Mouse (Mus musculus) kidney, embryonic 14.5 days (tissue): ENCODE data around the gene Ankdd1a. TPM values are rescaled to one million over a fixed set of nuclear protein-coding genes. Genes with fewer than 3 reads are reported as not detected.
A peak's percentile ranks its signal among the peaks of the same experiment; 100 is the strongest.

Experiments
- ATAC-seq: fragments of 200-750 bp; cut with Nextera tagmentation; 2 replicates; pipeline ENCODE4 v1.8.0; 2017; ENCODE audit warnings: moderate number of reproducible peaks, mild to moderate bottlenecking, moderate TSS enrichment, moderate library complexity; ENCODE audit not compliant: low FRiP score, low TSS enrichment
- H3K27ac ChIP-seq: fragments of 300-500 bp; sonication (generic); 2 replicates; pipeline ENCODE4 v1.5.1; 2014; ENCODE audit warnings: low read depth, mild to moderate bottlenecking, low read length, moderate library complexity, mixed read lengths
- H3K27me3 ChIP-seq: fragments of 300-500 bp; sonication (generic); 2 replicates; pipeline ENCODE4 v1.6.1; 2014; ENCODE audit warnings: mild to moderate bottlenecking, low read length; ENCODE audit not compliant: control insufficient read depth, insufficient read depth
- H3K36me3 ChIP-seq: fragments of 300-500 bp; sonication (generic); 2 replicates; pipeline ENCODE4 v1.6.1; 2014; ENCODE audit warnings: low read length, mixed read lengths; ENCODE audit not compliant: control insufficient read depth, insufficient read depth
- H3K4me1 ChIP-seq: fragments of 300-500 bp; sonication (generic); 2 replicates; pipeline ENCODE4 v1.6.1; 2014; ENCODE audit warnings: low read length, mixed read lengths; ENCODE audit not compliant: control insufficient read depth, insufficient read depth
- H3K4me2 ChIP-seq: fragments of 300-500 bp; sonication (generic); replicated peaks from 2 replicates; pipeline ENCODE4 v1.6.1; 2014; ENCODE audit warnings: low read depth, mild to moderate bottlenecking, low read length
- H3K4me3 ChIP-seq: fragments of 300-500 bp; sonication (generic); 2 replicates; pipeline ENCODE4 v1.5.1; 2014; ENCODE audit warnings: mild to moderate bottlenecking, low read length
- H3K9ac ChIP-seq: fragments of 300-500 bp; sonication (generic); 2 replicates; pipeline ENCODE4 v1.6.1; 2014; ENCODE audit warnings: low read depth, mild to moderate bottlenecking, low read length, moderate library complexity
- H3K9me3 ChIP-seq: fragments of 300-500 bp; sonication (generic); 2 replicates; pipeline ENCODE4 v1.6.1; 2016; ENCODE audit warnings: low read length; ENCODE audit not compliant: control insufficient read depth
- WGBS: fragments of 180-500 bp; shearing (Covaris S2); extraction: QIAGEN DNeasy Blood & Tissue Kit; methylation state at CpG from one replicate; pipeline ENCODE4 v1.1.7; 2014; 5-methylcytosine and 5-hydroxymethylcytosine counted together
- polyA plus RNA-seq: library from polyadenylated mRNA; unstranded; fragments of >200 nt; fragmentation: Nextera tagmentation; extraction: Ambion mirVana; gene quantifications from 2 replicates; pipeline ENCODE4 v1.2.1, GENCODE M21; 2014

The Ankdd1a gene
- polyA plus RNA-seq, 1 experiment from 2014 or later = not detected

DNA sequence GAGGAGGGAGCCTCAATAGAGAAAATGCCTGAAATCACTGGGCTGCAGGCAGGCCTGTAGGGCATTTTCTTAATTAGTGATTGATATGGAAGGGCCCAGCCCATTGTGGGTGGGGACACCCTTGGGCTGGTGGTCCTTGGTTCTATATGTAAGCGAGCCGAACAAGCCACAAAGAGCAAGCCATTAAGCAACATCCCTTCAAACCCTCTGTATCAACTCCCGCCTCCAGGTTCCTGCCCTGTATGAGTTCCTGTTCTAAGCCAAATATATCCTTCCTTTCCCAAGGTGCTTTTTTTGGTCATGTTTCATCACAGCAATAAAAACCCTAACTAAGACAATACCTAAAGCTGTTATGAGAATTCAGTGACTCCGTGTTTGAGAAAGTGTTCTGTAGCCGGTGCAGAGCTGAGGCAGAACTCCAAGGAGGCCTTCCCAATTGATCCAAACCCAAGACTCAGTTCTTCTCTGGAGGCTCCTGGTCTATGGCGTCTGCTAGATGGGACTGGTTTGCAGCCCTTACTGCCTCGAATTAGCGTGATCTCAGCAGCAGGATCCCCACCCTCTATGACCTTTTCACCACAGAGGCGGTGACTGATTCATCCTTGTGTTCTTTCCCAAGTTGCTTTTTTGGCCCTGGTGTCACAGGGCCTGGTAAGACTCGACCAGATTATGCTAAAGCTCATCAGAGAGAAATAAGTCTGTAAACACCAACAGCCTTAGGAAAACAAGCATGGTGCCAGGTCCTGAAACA lies 5.6 kb upstream of the Ankdd1a start:
- H3K4me1 ChIP-seq = no peaks in the 10 kb centered on the region
- 84% methylated on average over 10 of the region's 10 CpGs for WGBS
- H3K36me3 ChIP-seq = no peaks in the 10 kb centered on the region
- no peaks in the 10 kb centered on the region for H3K9me3 ChIP-seq
- H3K27ac ChIP-seq = no peak overlapping the region
- no peak overlapping the region for H3K9ac ChIP-seq
- no peak overlapping the region for H3K4me2 ChIP-seq
- no peak for ATAC-seq
- H3K27me3 ChIP-seq = no peaks in the 10 kb centered on the region
- H3K4me3 ChIP-seq = no peak overlapping the region

DNA sequence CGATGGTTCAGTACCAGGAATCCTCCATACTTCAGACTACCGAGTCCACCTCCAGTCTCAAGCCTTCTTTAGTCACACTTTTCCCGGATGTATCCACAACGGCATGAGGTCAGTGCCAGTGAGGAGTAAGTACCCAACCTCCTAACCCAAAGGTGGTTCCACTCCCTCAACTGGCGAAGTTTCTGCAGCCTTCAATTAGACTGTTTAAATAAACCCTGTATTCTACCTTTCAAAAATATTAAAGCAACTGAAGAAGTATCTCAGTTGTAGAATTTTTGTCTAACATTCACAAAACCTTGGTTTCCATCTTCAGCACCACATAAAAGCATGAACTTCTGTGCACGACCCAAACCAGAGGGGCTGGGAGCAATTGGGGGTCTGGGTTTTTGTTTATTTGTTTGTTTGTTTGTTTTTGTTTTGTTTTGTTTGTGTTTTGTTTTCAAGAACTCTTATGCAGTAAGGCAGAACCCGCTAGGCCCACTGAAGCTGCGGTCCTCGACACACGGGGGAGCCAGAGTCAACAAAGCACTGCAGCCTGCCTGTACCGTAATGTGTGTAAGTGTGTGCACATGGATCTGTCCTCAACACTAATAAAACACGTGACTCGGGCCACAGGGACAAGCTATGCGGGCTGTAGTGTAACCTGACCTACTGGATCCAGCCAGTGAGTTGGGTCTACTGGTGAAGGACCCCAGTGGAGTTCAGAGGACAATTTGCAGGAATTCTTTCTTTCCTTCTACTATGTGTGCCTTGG lies 3.8 kb upstream of the Ankdd1a start:
- H3K36me3 ChIP-seq = no peaks in the 10 kb centered on the region
- no peak overlapping the region for H3K27ac ChIP-seq
- no peak overlapping the region for H3K4me2 ChIP-seq
- no peaks in the 10 kb centered on the region for H3K4me1 ChIP-seq
- 25% methylated on average over 14 of the region's 14 CpGs for WGBS
- no peak overlapping the region for H3K4me3 ChIP-seq
- no peaks in the 10 kb centered on the region for H3K27me3 ChIP-seq
- H3K9me3 ChIP-seq = no peaks in the 10 kb centered on the region
- ATAC-seq = peak; percentile 83
- no peak overlapping the region for H3K9ac ChIP-seq

DNA sequence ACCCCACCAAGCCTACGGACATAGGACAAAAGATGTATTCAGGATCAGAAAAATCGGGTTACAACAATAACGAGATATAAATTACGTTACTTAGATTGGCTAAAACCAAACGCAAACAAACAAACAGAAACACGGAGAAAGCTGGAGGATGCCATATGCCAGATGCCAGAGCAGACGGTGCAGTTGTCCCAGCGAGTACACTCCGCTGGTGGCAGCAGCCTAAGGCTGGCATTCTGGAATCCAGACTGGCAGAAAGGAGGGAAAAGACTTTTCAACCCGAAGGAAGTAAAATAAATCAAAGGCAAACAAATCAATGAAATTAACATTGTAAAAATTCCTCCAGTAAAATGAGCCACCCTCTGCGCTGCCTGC lies 498 bp upstream of the Ankdd1a start:
- 11% methylated on average over 11 of the region's 11 CpGs for WGBS
- H3K4me1 ChIP-seq = no peaks in the 10 kb centered on the region
- no peaks in the 10 kb centered on the region for H3K36me3 ChIP-seq
- H3K27ac ChIP-seq = no peak overlapping the region
- H3K9me3 ChIP-seq = no peaks in the 10 kb centered on the region
- H3K27me3 ChIP-seq = no peaks in the 10 kb centered on the region
- H3K9ac ChIP-seq = no peak overlapping the region
- peak overlapping the region; percentile 22 for H3K4me3 ChIP-seq
- peak overlapping the region; percentile 50 for H3K4me2 ChIP-seq
- no peak for ATAC-seq

DNA sequence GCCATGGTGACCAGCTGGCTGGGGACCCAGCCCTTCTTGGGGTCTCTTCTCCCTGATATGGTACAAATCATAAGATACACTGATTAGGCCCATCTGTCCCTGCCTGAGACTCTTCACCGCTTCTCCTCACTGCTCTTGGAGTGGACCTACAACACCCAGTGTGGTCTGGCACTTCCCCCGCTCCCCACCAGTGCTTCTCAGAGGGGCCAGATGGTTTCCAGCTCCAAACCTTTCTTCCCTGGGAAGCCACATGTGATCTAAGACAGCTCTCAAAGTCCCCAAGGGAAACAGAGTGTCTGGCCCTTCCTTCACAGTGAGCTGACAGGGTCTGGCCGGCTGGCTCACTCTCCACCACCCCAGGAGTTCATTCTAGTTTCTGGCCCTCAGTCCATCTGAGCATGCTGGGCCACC lies 5.1 kb downstream of the Ankdd1a start:
- no peak overlapping the region for H3K4me2 ChIP-seq
- ATAC-seq = no peak
- WGBS = 56% methylated on average over 3 of the region's 3 CpGs

DNA sequence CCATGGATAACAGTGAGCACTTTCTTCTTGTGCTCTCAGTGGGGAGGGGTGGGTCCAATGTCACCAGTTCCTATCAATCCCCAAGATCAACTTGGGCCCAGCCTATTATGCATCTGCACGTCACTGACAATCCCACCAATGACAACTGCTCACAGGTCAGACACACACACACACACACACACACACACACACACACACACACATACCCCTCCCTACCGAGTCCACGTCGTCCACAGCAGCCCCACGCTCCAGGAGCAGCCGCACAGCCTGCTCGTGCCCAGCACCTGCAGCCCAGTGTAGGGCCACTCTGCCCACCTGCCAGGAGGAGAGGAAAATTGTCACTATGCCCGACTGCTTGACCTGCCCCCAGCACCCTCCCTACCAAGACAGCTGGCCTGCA lies 5.6 kb downstream of the Ankdd1a start:
- Histone ChIP-seq H3K4me2 (no peak overlapping the region), H3K9ac (no peak overlapping the region), H3K9me3 (no peaks in the 10 kb centered on the region), H3K4me3 (no peak overlapping the region), H3K36me3 (no peaks in the 10 kb centered on the region), H3K27ac (no peak overlapping the region), H3K27me3 (no peaks in the 10 kb centered on the region), H3K4me1 (no peaks in the 10 kb centered on the region)
- ATAC-seq = no peak
- WGBS = 74% methylated on average over 8 of the region's 8 CpGs

More for the DNA sequence above, 5.1 kb downstream of the Ankdd1a start:
- Histone ChIP-seq H3K4me3 (no peak overlapping the region), H3K4me1 (no peaks in the 10 kb centered on the region), H3K9ac (no peak overlapping the region), H3K36me3 (no peaks in the 10 kb centered on the region), H3K27me3 (no peaks in the 10 kb centered on the region), H3K9me3 (no peaks in the 10 kb centered on the region), H3K27ac (no peak overlapping the region)

DNA sequence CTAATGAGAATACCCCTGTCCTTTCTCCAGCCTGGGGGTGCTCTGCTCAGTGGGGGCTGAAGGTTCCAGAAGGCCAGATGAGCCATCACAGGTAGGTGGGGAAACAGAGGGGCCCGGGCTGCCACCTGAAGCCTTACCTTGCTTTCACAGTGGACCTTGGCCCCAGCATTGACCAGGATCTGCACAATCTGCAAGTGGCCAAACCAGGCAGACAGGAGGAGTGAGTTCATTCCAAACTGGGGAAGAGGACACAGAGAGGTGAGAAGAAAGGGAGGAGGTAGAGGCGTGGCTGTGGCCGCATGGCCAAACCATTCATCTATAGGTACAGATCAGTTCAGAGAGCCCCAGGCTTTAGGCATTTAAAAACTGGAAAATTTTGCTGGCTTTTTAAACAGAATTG lies 7.5 kb downstream of the Ankdd1a start:
- no peak for ATAC-seq

DNA sequence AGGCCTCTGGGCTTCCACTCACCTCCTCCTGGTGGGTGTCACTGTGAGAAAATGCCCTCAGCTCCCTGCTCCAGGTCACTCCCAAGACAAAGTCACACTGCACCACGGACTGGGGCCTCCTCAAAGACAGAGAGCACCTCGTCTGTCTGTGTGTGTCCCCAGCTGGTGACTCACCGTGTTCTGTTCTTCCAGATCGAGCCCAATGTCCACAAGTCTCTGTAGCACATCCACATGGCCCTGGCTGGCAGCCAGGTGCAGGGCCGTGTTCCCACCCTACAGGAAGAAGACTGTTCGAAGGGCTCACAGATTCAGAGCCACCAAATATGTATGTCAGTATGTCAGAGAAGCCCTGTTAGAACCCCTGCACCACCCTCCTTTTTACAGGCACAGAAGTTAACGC lies 11.5 kb downstream of the Ankdd1a start:
- 65% methylated on average over 7 of the region's 7 CpGs for WGBS
- H3K4me1 ChIP-seq = no peaks in the 10 kb centered on the region
- no peaks in the 10 kb centered on the region for H3K36me3 ChIP-seq
- H3K27me3 ChIP-seq = no peaks in the 10 kb centered on the region
- ATAC-seq = no peak
- no peak overlapping the region for H3K9ac ChIP-seq
- no peak overlapping the region for H3K4me3 ChIP-seq
- H3K9me3 ChIP-seq = no peaks in the 10 kb centered on the region
- no peak overlapping the region for H3K27ac ChIP-seq
- no peak overlapping the region for H3K4me2 ChIP-seq

More for the DNA sequence above, 7.5 kb downstream of the Ankdd1a start:
- Histone ChIP-seq H3K36me3 (no peaks in the 10 kb centered on the region), H3K4me2 (no peak overlapping the region), H3K9ac (no peak overlapping the region), H3K27ac (no peak overlapping the region), H3K27me3 (no peaks in the 10 kb centered on the region), H3K4me3 (no peak overlapping the region), H3K4me1 (no peaks in the 10 kb centered on the region), H3K9me3 (no peaks in the 10 kb centered on the region)
- 80% methylated on average over 3 of the region's 3 CpGs for WGBS

DNA sequence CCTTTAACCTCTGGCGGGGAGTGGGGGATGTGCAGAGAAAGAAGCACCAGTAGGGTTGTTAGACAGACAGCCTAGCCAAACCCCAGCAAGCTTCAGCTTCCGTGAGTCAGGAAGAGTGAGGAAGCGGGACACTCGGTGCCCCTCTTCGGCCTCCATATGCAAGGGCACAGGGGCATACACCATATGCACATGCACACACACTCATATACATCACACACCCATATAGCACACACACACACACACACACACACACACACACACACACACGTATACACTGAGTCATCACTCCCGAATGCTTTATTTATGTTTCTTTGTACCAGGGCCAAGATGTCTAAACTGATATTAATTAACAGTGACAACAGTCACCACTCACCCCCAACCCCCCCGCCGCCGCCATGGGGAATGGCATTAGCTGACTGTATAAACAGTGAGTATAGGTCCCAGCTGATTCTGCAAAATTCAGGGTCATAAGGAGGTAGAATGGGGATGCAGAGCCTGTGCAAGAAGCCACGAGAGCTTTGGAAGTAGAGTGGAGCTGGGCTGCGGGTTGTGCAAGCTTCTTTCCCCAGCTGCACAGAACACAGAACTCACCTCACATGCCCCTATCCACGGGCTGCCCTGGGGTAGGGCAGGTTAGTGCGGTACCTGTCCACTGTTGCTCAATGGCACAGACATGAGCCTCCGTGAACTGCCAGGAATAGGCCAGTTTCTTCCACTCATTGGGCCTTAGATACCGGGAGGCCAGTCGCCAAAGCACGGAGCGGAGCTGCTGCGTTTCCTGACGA lies 17.1 kb downstream of the Ankdd1a start:
- Histone ChIP-seq H3K4me1 (no peaks in the 10 kb centered on the region), H3K36me3 (no peaks in the 10 kb centered on the region), H3K4me2 (no peak overlapping the region), H3K27me3 (no peaks in the 10 kb centered on the region), H3K9me3 (no peaks in the 10 kb centered on the region), H3K9ac (no peak overlapping the region), H3K27ac (no peak overlapping the region), H3K4me3 (no peak overlapping the region)
- ATAC-seq = no peak
- 79% methylated on average over 21 of the region's 21 CpGs for WGBS

DNA sequence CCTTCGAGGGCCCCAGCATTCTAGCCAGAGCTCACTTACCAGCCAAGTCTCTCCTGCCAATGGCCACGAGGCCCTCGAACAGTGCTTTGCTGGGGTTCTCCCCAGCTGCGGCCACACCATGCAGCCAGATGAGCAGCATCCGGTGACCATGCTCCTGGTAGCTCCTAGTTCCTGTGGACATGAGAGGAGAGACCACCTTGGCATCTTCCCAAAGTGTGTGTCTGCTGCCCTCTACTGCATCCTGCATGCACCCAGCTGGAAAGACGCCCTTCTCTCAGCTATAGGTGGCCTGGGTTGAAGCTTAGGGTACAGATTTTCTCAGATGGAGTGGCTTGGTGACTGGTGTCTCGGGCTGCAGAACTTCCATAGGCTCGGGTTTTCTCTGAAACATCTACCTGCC lies 17.8 kb downstream of the Ankdd1a start:
- Histone ChIP-seq H3K9ac (no peak overlapping the region), H3K27ac (no peak overlapping the region), H3K4me3 (no peak overlapping the region), H3K36me3 (no peaks in the 10 kb centered on the region), H3K9me3 (no peaks in the 10 kb centered on the region), H3K4me1 (no peaks in the 10 kb centered on the region), H3K4me2 (no peak overlapping the region), H3K27me3 (no peaks in the 10 kb centered on the region)
- WGBS = 62% methylated on average over 8 of the region's 8 CpGs
- ATAC-seq = no peak
